Comparison of ENCODE assay signal across 9 mouse cellular contexts in genomic region chr5:112091867-112092535, GRCm38 (mm10).
DNase-seq lines count a peak whose midpoint lies in the region; ATAC-seq and TF ChIP-seq lines count a peak whose summit lies in the region.
"Had no signal": no experiment of that assay in that cellular context is flagged by ENCODE, and none has a peak within 500 bp of the region (broad histone marks: within the 10 kb centered on the region; RNA-seq: fewer than 3 reads in every experiment).

No protein-coding gene starts in this region.

- no peaks in the 10 kb centered on the region for H3K36me3 ChIP-seq in limb, embryonic 14.5 days (ENCODE audit: control insufficient read depth, insufficient read depth, low read length)
- no peaks in the 10 kb centered on the region for H3K36me3 ChIP-seq in limb, embryonic 10.5 days
- H3K36me3 ChIP-seq: limb, embryonic 12.5 days had no signal

- 83% methylated on average over 7 of the region's 7 CpGs for WGBS in limb, embryonic 14.5 days
- WGBS in limb, embryonic 10.5 days: 79% methylated on average over 7 of the region's 7 CpGs

- no peak overlapping the region for H3K27ac ChIP-seq in limb, embryonic 14.5 days (replicated peaks; ENCODE audit: low read depth, low read length)
- H3K27ac ChIP-seq in limb, embryonic 10.5 days: no peak overlapping the region
- H3K27ac ChIP-seq: limb, embryonic 12.5 days had no signal

- DNase-seq in limb, embryonic 14.5 days (ENCODE audit: low spot score): peak; percentile 29
- DNase-seq in limb, embryonic 10.5 days (ENCODE audit: low spot score): no peak
- DNase-seq in cerebellum, adult 9-11 months: peak; percentile 40
- DNase-seq in heart, adult 9 months (ENCODE audit: low spot score in 2 of 2): peak; percentile 17 to 48
- DNase-seq in left cerebral cortex, postnatal 14 days (ENCODE audit: low spot score in 2 of 2): peak; percentile 60 to 77
- DNase-seq in thymus, postnatal 10 days (ENCODE audit: low spot score in 2 of 2): no peak
- DNase-seq in urinary bladder, adult 2 months (ENCODE audit: low spot score): no peak

- no peak for ATAC-seq in limb, embryonic 14.5 days (ENCODE audit: low FRiP score, low read depth)
- ATAC-seq in megakaryocyte, adult 5-6 weeks (ENCODE audit: poor library complexity, severe bottlenecking): no peak

- H3K27me3 ChIP-seq in limb, embryonic 14.5 days (ENCODE audit: control insufficient read depth, insufficient read depth, low read length): no peaks in the 10 kb centered on the region
- H3K27me3 ChIP-seq in limb, embryonic 10.5 days (ENCODE audit: low read depth, poor library complexity, severe bottlenecking): 0 out of 2 replicates have a peak, but pooled peaks cover 12% of the 10 kb centered on the region

- intact Hi-C loops in left cerebral cortex, postnatal 14 days (cut with DNase I): no loop called here

- no peak overlapping the region for H3K4me3 ChIP-seq in limb, embryonic 14.5 days (replicated peaks; ENCODE audit: low read length)
- no peak overlapping the region for H3K4me3 ChIP-seq in limb, embryonic 10.5 days
- H3K4me3 ChIP-seq: limb, embryonic 12.5 days had no signal

- no peak overlapping the region for H3K4me2 ChIP-seq in limb, embryonic 14.5 days (replicated peaks; ENCODE audit: low read depth, low read length, severe bottlenecking)
- H3K4me2 ChIP-seq: limb, embryonic 12.5 days had no signal

- TF ChIP-seq POLR2A in limb, embryonic 14.5 days (IDR thresholded peaks at IDR 0.05; ENCODE audit: borderline replicate concordance, extremely low read depth, insufficient read depth, insufficient read length): no peak

- H3K9ac ChIP-seq in limb, embryonic 14.5 days (ENCODE audit: low read depth, low read length, severe bottlenecking): no peak overlapping the region
- H3K9ac ChIP-seq: limb, embryonic 12.5 days had no signal

- H3K4me1 ChIP-seq in limb, embryonic 14.5 days (ENCODE audit: control insufficient read depth, insufficient read depth, low read length): no peaks in the 10 kb centered on the region
- no peaks in the 10 kb centered on the region for H3K4me1 ChIP-seq in limb, embryonic 10.5 days
- H3K4me1 ChIP-seq: limb, embryonic 12.5 days had no signal

- no peaks in the 10 kb centered on the region for H3K9me3 ChIP-seq in limb, embryonic 14.5 days (ENCODE audit: control insufficient read depth, low read length)
- no peaks in the 10 kb centered on the region for H3K9me3 ChIP-seq in limb, embryonic 10.5 days (replicated peaks)
- H3K9me3 ChIP-seq: limb, embryonic 12.5 days had no signal

Comparison
In these comparisons a context has a peak if more than half of its experiments do, and no peak if none do; other contexts are left out.
1. DNase-seq: peak in limb, embryonic 14.5 days (single experiment), cerebellum, adult 9-11 months (single experiment), heart, adult 9 months (2 of 2) and left cerebral cortex, postnatal 14 days (2 of 2); none in limb, embryonic 10.5 days (single experiment), thymus, postnatal 10 days (0 of 2) and urinary bladder, adult 2 months (single experiment).